Comparison of ENCODE assay signal across 15 mouse cellular contexts in the genomic region with DNA sequence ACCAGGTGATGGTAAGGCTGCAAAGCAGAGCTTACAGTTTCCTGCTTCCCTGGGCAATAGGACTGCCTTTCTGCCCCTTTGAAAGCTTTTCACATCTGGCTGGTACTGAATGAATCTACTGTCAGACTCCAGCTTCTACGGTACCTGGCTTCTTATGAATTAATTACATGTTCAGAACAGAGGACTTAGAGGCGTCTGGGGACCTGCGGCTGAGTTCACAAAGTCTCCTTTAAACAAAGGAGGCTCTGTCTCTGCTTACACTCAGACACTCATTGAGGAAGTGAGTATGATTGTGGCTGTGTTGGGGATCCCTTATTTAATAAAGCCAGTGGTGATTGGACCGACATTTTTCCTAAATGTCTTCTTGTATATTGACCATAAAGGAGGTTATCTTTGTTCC.
A peak's percentile ranks its signal among the peaks of the same experiment; 100 is the strongest.
DNase-seq lines count a peak whose midpoint lies in the region; ATAC-seq and TF ChIP-seq lines count a peak whose summit lies in the region.
"Had no signal": no experiment of that assay in that cellular context is flagged by ENCODE, and none has a peak within 500 bp of the region (broad histone marks: within the 10 kb centered on the region; RNA-seq: fewer than 3 reads in every experiment).

No protein-coding gene starts in this region.

- H3K9me3 ChIP-seq in lung, embryonic 14.5 days (ENCODE audit: low read depth, low read length) = no peaks in the 10 kb centered on the region
- no peaks in the 10 kb centered on the region for H3K9me3 ChIP-seq in limb, embryonic 14.5 days (ENCODE audit: control insufficient read depth, low read length)
- H3K9me3 ChIP-seq: liver, embryonic 13.5 days had no signal

- no peak overlapping the region for H3K9ac ChIP-seq in lung, embryonic 14.5 days
- no peak overlapping the region for H3K9ac ChIP-seq in limb, embryonic 14.5 days (ENCODE audit: low read depth, low read length, severe bottlenecking)
- H3K9ac ChIP-seq: liver, embryonic 13.5 days had no signal

- TF ChIP-seq POLR2A in limb, embryonic 14.5 days (IDR thresholded peaks at IDR 0.05; ENCODE audit: borderline replicate concordance, extremely low read depth, insufficient read depth, insufficient read length) = no peak

- ATAC-seq in lung, embryonic 14.5 days (ENCODE audit: insufficient read depth) = peak; percentile 66
- peak; percentile 73; the same call in 1 of the 2 replicates for ATAC-seq in limb, embryonic 14.5 days (ENCODE audit: low FRiP score, low read depth)

- no peaks in the 10 kb centered on the region for H3K36me3 ChIP-seq in lung, embryonic 14.5 days (ENCODE audit: insufficient read depth)
- H3K36me3 ChIP-seq in limb, embryonic 14.5 days (ENCODE audit: control insufficient read depth, insufficient read depth, low read length) = no peaks in the 10 kb centered on the region
- H3K36me3 ChIP-seq: liver, embryonic 13.5 days had no signal

- peak; percentile 36 for DNase-seq in lung, embryonic 14.5 days
- DNase-seq in lung, postnatal 36 days = no peak
- DNase-seq in embryo, embryonic 10.5 days (ENCODE audit: low spot score) = peak; percentile 48
- peak; percentile 16 for DNase-seq in fibroblast of lung, adult 2 months (ENCODE audit: low read depth)
- peak; percentile 42 for DNase-seq in limb, embryonic 14.5 days (ENCODE audit: low spot score)
- no peak for DNase-seq in adrenal gland, adult 8-10 months
- DNase-seq in left cerebral cortex, adult 2 months (ENCODE audit: extremely low spot score in 1 of 2, low spot score in 2 of 2) = no peak
- DNase-seq: adrenal gland, postnatal 25 days; cerebellum, postnatal 25 days; heart, adult 18-20 months; heart, postnatal 14 days; kidney, postnatal 4 days; liver, embryonic 13.5 days; lung, postnatal 14 days; right cerebral cortex, postnatal 14 days had no signal

- H3K4me2 ChIP-seq in lung, embryonic 14.5 days = no peak overlapping the region
- H3K4me2 ChIP-seq in limb, embryonic 14.5 days (replicated peaks; ENCODE audit: low read depth, low read length, severe bottlenecking) = no peak overlapping the region
- H3K4me2 ChIP-seq: liver, embryonic 13.5 days had no signal

- no peak for TF ChIP-seq CTCF in lung, embryonic 14.5 days (IDR thresholded peaks at IDR 0.05; ENCODE audit: low read depth)
- no peak for TF ChIP-seq CTCF in left cerebral cortex, adult 2 months (IDR thresholded peaks at IDR 0.05)

- intact Hi-C loops in left cerebral cortex, adult 2 months (cut with DNase I) = no loop called here

- WGBS in lung, embryonic 14.5 days = 52% methylated on average over 4 of the region's 4 CpGs
- WGBS in limb, embryonic 14.5 days = 25% methylated on average over 4 of the region's 4 CpGs

- H3K4me1 ChIP-seq in lung, embryonic 14.5 days (ENCODE audit: insufficient read depth) = no peaks in the 10 kb centered on the region
- H3K4me1 ChIP-seq in limb, embryonic 14.5 days (ENCODE audit: control insufficient read depth, insufficient read depth, low read length) = no peaks in the 10 kb centered on the region; the same call in 1 of the 2 replicates
- H3K4me1 ChIP-seq: liver, embryonic 13.5 days had no signal

- no peak overlapping the region for H3K4me3 ChIP-seq in lung, embryonic 14.5 days (ENCODE audit: low read depth, low read length)
- H3K4me3 ChIP-seq in limb, embryonic 14.5 days (replicated peaks; ENCODE audit: low read length) = no peak overlapping the region
- no peak overlapping the region for H3K4me3 ChIP-seq in left cerebral cortex, adult 2 months
- H3K4me3 ChIP-seq: liver, embryonic 13.5 days had no signal

- H3K27ac ChIP-seq in lung, embryonic 14.5 days (ENCODE audit: low read depth) = peak overlapping the region; percentile 33; the same call in 1 of the 2 replicates
- H3K27ac ChIP-seq in limb, embryonic 14.5 days (replicated peaks; ENCODE audit: low read depth, low read length) = no peak overlapping the region
- no peak overlapping the region for H3K27ac ChIP-seq in left cerebral cortex, adult 2 months
- H3K27ac ChIP-seq: liver, embryonic 13.5 days had no signal

- no peaks in the 10 kb centered on the region for H3K27me3 ChIP-seq in lung, embryonic 14.5 days (ENCODE audit: insufficient read depth, low read length)
- no peaks in the 10 kb centered on the region for H3K27me3 ChIP-seq in limb, embryonic 14.5 days (ENCODE audit: control insufficient read depth, insufficient read depth, low read length)
- H3K27me3 ChIP-seq: liver, embryonic 13.5 days had no signal

Comparison
In these comparisons a context has a peak if more than half of its experiments do, and no peak if none do; other contexts are left out.
1. DNase-seq: peak in lung, embryonic 14.5 days (single experiment), embryo, embryonic 10.5 days (single experiment), fibroblast of lung, adult 2 months (single experiment) and limb, embryonic 14.5 days (single experiment); none in lung, postnatal 36 days (single experiment), adrenal gland, adult 8-10 months (single experiment) and left cerebral cortex, adult 2 months (0 of 2).